Mouse (Mus musculus): Measurements from ENCODE around the gene 4931414P19Rik.

DNA sequence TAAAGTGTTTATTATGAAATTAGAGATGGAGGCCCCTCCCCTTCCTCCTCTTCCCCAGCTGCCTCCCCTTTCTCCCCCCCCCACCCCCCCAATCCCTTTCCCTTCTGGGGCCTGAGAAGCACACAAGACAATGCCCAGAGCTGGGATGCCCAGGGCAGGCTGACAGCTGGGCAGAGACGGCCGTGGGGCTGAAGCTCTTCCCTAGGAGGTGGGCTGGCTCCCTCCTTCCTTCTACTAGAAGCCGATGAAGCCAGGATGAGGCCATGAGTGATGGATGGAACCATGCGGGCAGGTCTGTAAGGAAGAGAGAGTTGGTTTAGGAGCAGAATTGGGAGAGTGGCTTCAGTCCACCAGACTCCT lies 25.4 kb upstream of the 4931414P19Rik start:
- TF ChIP-seq CTCF (IDR thresholded peaks at IDR 0.05; ENCODE audit: low read depth) (no peak), EP300 (IDR thresholded peaks at IDR 0.05; ENCODE audit: low read depth) (no peak)
